15 mouse cellular contexts compared by ENCODE assay signal in genomic region chr12:54572866-54573265, GRCm38 (mm10).
"Had no signal": no experiment of that assay in that cellular context is flagged by ENCODE, and none has a peak within 500 bp of the region (broad histone marks: within the 10 kb centered on the region; RNA-seq: fewer than 3 reads in every experiment).

No protein-coding gene starts in this region.

- H3K9me3 ChIP-seq: limb, embryonic 10.5 days; liver, embryonic 15.5 days; midbrain, embryonic 13.5 days; neural tube, embryonic 15.5 days; stomach, embryonic 15.5 days had no signal

- H3K27me3 ChIP-seq: liver, embryonic 15.5 days; midbrain, embryonic 13.5 days; neural tube, embryonic 15.5 days; stomach, embryonic 15.5 days had no signal

- H3K4me2 ChIP-seq: liver, embryonic 11.5 days; liver, embryonic 15.5 days; midbrain, embryonic 13.5 days; neural tube, embryonic 15.5 days; stomach, embryonic 15.5 days had no signal

- DNase-seq: kidney, adult 2 months; kidney, postnatal 25 days; layer of hippocampus, adult 9-11 months; lung, adult 2 months; lung, postnatal 36 days; thymus, postnatal 4 days had no signal

- H3K9ac ChIP-seq: liver, embryonic 15.5 days; midbrain, embryonic 13.5 days; neural tube, embryonic 15.5 days; stomach, embryonic 15.5 days had no signal

- ATAC-seq: intestine, embryonic 16.5 days; lung, postnatal 0 days; midbrain, embryonic 13.5 days had no signal

- H3K27ac ChIP-seq: left cerebral cortex, adult 2 months; limb, embryonic 10.5 days; liver, embryonic 15.5 days; midbrain, embryonic 13.5 days; neural tube, embryonic 15.5 days; stomach, embryonic 15.5 days had no signal

- H3K4me3 ChIP-seq: left cerebral cortex, adult 2 months; limb, embryonic 10.5 days; liver, embryonic 15.5 days; midbrain, embryonic 13.5 days; neural tube, embryonic 15.5 days; stomach, embryonic 15.5 days had no signal

- H3K36me3 ChIP-seq: limb, embryonic 10.5 days; liver, embryonic 15.5 days; midbrain, embryonic 13.5 days; neural tube, embryonic 15.5 days; stomach, embryonic 15.5 days had no signal

- H3K4me1 ChIP-seq: limb, embryonic 10.5 days; liver, embryonic 15.5 days; midbrain, embryonic 13.5 days; neural tube, embryonic 15.5 days; stomach, embryonic 15.5 days had no signal
